Mouse (Mus musculus): ENCODE data around the gene Gpatch2.

Gpatch2 gene

DNA sequence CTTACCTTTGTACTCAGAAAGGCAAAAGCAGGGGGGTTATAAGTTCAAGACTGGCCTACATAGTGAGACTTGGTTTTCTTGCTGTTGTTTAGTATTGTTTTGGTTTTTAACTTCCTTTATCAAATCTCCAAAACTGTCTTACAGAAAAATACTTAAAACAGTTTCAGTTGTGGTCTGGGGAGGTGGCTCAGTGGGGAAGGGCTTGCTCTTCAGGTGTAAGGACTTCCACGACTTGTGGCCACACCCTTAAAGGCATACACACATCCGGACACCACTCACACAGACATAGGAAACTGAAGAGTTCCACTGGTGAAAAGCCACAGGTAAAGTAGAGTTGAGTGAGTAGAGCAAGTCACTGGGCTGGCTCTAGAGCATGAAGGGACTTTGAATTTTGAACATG is 93.2 kb downstream of the Gpatch2 start:
- no peak for DNase-seq (ENCODE audit: low spot score)

DNA sequence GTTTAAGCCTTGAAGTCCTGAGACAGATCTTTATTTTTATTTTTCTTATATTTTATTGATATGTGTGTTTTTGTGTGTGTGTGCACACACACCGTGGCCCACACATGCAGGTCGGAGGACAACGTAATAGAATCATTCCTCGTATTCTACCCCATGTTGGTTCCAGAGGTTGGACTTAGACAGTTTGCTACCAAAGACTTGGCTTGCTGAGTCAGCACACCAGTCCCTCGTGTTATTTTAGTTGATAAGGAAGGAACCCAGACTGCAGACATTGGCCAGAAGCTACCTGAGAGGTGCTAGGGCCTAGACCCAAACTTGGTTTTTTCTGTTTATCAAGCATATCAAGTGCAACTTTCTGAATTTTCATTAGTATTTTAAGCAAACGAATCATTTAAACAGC is 95.8 kb downstream of the Gpatch2 start:
- no peak for DNase-seq (ENCODE audit: low spot score)

DNA sequence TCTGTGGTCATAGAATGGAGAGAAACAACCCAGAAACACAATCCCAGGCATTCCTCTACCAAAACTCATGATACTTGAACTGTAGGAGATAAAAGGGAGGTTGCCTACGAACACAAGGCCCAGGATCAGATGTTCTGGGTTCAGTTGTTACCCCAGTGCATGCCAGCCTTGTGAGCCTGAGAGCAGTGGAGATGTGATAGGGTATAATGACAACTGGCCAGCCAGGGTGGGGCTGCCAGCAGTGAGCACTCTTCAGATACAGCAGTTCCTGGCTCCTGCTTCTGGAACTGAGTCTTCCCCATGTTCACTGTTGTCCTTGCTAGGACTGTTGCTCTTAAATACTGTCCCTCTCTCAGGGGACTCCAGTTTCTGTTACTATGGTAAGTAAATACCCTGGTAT is 98.0 kb downstream of the Gpatch2 start:
- DNase-seq (ENCODE audit: low spot score), result no peak

DNA sequence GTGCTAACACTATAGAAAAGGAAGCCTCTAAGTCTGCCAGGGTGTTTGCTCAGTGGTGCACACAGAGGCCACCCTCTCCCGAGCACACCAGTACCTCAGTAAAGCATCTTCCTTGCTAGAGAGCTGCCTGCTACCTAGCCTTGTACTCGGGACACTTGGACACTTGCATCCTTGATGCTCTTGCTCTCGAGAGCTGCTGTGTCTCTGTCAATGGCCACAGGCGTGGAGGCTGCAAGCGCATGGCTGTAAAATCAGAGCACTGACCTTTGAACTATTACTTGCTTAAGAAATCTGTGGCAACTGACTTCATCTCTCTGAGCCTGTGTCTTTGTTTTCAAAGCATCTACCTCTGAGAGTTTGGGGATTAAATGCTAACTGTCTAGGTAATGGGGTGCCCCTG is 98.5 kb downstream of the Gpatch2 start:
- no peak for DNase-seq (ENCODE audit: low spot score)

DNA sequence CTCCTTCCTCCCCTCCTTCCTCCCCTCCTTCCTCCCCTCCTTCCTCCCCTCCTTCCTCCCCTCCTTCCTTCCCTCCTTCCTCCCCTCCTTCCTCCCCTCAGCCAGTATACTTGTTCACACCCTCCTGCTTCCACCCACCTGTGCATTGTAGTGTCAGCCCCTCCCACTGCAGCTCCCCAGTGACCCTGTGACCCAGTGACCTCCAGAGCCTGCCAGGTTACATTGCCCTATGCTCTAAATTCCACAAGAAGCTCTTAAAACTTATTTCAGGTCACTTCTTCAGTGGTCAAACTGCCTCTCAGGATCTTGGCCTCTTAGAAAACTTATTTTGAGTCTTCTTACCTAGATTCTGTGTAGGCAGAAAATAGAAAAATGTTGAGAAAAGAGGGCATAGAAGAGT is 99.2 kb downstream of the Gpatch2 start:
- DNase-seq (ENCODE audit: low spot score), result no peak

DNA sequence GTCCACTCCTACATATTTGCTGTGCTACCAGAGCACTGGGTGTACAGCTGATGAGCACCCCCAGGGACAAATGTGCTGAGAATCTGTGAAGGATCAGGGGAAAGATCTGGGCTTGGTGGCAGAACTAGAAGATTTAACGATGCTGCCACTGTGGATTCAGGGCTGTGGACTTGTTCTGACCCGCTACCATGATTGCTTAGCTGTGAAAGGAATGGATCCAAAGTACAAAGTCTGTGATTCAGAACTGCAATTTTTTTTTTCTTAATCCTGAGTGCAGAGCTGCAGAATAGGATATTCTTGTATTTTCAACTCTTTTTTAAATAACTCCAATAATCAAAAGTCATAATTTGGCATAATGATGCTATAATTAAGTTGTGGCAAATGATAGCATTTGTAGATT is 100.5 kb downstream of the Gpatch2 start:
- no peak for DNase-seq (ENCODE audit: low spot score)

DNA sequence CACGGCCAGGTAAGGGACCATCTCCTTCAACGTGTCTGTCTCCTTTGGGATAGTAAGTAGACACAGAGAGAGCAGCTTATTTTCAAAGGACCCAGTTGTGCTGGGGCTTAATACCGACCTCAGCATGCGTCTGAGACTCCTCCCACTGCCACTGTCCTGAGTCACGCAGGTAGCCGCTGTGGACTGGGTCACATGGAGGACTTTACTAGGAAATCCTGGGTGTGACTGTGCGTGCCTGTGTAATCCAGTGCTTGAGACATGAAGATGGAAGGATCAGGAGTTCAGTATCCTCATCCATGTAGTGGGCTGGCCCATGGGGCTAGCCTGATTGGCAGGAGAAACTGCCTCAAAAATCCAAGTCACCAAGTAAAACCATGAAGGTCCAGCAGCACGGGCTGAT is 101.2 kb downstream of the Gpatch2 start:
- DNase-seq (ENCODE audit: low spot score), result no peak

DNA sequence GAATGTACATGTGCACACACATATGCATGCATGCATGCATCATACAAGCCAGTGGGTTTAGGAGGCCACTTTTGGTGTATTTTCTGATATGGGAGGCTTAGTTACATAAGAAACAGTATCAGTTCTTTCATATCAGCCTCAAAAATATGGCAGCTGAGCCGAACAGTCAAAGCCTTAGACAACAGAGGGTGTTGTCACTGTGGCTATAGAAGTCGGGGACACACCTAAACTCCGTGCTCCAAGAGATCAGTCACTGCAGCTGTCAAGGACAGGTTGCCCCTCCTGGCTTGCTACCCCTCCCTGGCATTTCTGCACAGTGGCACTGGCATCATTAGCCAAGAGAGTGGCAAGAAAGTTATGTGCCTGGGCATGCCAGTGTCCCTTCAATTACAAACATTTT is 106.5 kb downstream of the Gpatch2 start:
- no peak for DNase-seq (ENCODE audit: low spot score)

DNA sequence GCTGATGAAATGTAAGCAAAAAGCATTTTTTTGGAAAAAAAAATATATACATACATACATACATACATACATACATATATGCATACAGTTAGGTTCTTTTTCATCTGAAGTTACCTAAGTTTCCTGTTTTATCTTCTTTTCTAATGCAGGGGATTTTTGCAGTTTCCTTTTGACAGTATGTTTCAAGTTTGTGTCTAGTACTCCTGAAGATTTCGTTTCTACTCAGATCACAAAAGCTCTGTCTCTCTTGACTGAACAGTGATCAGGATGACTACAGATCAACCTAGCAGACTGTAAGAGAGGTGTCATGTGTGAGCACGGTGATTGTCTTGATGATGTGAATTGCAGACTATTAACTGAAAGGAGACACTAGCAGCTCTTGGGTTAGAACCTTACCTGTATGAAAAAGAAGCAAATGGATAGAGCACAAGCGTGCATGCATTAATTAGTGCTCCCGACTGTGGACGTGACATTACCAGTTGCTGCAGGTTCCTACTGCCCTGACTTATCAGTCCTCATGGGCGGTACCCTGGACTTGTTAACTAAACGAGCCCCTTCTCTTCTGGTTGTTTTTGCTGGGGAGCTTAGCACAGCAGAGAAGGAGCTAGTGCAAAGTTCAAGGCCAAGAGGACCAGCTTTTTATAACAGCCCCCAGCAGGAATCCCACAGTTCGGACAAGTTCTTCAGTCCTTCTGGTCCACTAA is 107.3 kb downstream of the Gpatch2 start:
- DNase-seq (ENCODE audit: low spot score), result no peak

DNA sequence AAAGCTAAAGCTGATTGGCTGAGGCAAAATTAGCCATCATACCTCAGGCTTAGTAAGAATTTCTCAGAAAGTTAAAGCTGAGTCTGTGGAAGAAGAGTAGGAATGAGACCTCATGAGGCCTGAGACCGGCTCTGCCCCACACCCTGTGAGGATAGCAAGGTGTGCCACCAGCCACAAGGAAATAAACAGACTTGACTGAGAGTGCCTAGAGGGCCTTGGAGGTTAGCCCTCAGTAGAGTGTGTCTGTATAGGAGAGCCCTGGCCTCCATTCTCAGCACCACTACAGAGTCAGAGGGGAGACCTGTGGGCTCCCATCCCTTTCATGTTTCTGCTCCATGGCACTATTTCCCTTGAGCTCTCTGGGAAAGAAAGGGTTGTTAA is 107.9 kb downstream of the Gpatch2 start:
- no peak for DNase-seq (ENCODE audit: low spot score)

DNA sequence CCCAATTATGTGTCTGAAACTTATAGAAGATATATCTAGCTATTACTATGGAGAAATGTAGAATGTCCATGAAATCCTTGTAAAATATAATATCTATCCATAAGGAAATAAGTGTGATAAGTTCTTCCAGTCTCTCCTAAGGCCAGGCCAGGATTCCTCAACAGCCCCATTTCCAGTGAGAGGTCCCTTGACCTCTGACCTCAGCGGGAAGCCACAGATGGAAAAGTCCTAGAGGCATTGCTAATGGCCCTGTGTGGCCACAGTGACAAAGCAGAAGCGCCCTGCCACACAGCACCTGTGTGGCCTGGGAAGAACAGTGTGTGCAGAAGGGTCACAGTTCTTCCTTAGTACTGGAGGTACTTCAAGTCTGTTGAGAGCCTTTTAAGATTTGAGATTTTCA is 127.2 kb downstream of the Gpatch2 start:
- DNase-seq (ENCODE audit: low spot score), result no peak

DNA sequence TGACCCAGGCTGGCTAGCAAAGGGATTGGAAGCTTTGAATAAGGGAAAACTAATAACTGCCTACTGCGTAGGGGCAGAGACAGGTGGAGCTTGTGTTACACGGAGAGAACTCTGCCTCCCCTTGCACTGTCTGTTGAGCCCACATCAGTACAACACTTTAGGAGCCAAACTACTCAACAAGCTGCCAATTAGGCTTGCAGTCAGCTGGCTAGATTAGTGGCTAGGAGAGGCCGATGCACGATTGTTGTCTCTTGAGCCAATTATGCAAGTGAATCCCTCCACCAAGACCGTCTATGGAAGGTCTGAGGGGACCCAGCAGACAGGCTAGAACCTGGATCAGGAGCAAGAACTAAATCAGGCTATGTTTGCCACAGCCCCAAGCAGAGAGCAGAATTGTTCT is 129.8 kb downstream of the Gpatch2 start:
- no peak for DNase-seq (ENCODE audit: low spot score)

DNA sequence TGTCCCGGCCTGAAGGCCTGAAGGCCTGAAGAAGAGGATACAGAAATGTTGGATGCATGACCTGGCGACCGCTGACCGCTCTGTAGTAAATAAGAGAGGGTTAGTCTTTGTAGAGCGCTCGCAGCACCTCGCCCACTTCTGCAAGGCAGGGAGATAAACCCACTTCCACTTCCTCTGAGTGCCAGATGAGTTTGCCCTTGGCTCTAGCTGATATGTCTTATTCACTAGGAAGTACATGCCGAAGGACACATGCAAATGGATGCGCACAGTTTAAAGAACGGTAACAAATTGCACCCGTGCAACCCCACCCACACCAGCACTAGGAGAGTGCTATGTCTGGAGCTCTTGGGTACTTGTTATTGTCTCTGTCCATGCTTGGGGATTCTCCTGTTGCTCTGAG is 131.6 kb downstream of the Gpatch2 start:
- no peak for DNase-seq (ENCODE audit: low spot score)

DNA sequence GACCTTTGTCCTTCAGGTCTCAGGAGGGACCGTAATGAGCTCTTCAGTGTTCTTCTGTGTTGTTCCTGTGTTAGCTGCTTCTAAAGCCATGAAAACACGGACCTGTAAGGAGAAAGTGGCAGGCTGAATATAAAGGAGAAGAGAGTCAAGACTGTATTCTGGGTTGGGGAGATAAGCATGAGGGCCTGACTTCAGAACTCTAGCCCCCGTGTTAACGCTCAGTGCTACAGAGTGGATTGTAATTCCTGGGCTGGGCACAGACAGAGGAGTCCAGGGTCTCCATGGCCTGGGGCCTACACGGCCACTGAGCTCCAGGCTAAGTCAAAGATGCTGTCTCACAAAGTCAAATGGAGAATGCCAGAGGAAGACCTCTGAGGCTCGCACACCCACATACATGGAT is 132.3 kb downstream of the Gpatch2 start:
- no peak for DNase-seq (ENCODE audit: low spot score)

DNA sequence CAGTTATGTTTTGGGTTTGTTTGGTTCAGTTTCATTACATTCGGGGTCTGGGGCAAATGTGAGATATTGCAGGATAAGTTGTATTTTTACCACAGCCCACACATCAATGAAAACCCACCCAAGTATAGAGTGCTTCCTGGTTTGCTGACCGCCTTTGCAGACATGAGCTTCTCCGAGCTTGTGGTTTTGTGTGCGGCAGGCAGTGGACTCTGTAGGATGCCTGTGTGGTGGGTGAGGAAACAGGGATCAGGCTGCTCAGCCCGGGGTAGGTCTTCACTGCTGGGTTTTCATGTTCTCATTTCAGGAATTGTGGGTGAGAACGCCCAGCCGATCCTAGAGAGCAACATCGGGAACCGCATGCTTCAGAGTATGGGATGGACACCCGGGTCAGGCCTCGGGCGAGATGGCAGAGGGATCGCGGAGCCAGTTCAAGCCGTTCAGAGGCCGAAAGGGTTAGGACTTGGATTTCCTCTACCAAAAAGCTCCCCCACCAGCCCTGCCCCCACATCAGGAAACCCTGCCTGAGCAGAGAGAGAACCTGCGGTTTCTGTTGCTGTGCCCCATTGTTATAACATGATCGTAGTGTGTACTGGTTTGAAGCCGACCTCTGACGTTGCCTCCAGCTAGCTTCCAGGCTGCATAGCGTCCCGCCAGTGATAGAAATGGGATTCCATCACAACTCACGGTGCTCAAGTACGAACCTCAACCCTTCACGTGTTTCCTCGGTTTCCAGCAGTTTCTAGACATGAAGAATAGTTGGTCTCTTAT is 132.9 kb downstream of the Gpatch2 start:
- DNase-seq (ENCODE audit: low spot score), result peak; percentile 8

DNA sequence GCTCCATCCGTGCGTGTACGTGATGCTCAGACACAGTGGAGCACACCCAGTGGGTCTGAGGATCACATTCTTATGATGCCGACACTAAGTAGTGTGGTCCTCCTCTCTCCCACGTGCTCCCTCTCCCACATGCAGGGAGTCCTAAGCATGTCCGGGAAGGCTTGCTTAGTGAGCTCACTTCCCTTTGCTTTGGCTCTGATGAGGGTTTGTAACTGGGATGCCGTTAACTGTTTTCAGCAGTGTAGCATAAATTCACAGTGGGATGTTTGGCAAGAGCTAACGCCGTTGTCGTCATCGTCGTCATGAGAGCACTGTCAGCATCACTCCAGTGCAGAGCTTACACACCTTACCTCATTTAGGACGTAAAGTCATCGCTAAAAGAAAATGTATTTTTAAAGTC is 133.6 kb downstream of the Gpatch2 start:
- DNase-seq (ENCODE audit: low spot score), result no peak

DNA sequence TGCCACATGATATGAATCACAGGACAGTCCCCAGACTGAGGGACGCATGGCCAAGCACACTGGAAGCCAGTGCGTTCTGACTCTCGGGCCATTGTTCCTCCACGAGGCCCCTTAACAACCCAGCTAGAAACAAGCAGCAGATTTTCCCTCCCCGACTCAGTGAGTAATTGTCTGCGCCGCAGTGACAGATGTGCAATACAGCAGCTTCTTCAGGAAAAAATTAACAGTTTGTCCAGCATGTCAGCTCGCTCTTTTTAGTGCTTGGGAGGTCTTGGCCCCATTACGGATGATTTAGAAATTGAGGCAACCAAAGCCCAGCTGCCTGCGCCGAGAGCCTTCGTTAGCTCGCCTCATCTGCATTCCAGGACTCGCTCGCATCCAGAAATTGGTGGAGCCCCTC is 140.9 kb downstream of the Gpatch2 start:
- no peak for DNase-seq (ENCODE audit: low spot score)

DNA sequence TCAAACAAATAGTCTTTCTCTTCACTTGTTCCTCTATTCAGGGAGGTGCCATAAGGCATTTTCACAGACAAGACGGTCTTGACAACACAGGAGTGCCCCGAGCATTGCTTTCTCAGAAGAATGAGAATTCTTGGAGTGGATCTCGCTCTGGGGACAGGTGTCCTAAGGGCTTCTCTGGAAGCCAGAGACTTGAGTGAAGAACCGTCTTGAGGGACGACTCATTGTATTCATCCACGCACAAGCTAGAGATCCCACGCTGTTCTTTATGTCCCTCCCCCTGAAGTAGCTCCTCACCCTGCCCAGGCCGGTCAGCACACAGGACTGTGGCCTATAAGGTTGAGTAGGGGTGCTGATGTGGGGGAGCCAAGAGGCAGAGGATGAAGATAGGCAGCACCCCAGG is 141.6 kb downstream of the Gpatch2 start:
- DNase-seq (ENCODE audit: low spot score), result no peak

DNA sequence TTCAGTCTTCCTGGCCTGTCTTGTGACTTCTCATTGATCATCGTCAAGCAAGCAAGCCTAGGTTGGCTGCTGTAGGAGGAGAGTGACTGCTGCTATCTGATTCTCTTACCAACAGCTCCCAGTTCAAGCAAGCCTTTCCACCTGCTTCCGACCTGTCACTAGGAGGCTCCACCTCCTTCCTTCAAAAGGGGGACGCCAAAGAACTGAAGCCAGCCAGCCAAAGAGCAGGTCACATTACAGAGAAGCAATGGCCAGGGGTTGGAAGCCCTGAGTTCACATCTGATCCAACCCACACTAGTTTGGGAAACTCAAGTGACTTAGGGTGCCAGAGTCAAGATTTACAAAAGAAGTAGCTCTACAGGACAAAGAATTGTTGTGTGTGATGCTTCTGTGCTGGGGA is 144.9 kb downstream of the Gpatch2 start:
- no peak for DNase-seq (ENCODE audit: low spot score)

DNA sequence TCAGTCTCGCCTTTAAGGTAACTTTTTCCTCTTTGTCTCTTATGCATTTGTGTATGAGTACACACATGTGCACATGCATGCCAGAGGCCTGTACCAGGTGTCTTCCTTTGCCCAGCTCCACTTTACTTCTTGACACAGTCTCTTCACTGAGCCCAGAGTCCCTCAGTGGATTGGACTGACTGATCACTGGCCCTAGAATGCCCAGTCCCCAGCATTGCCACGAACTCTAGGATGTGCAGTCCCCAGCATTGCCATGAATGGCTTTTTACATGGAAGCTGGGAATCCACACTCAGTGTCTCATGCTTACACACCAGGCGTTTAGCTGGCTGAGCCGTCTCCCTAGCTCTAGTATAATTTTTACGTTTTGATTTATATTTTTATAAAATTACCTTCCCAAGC is 147.2 kb downstream of the Gpatch2 start:
- no peak for DNase-seq (ENCODE audit: low spot score)

DNA sequence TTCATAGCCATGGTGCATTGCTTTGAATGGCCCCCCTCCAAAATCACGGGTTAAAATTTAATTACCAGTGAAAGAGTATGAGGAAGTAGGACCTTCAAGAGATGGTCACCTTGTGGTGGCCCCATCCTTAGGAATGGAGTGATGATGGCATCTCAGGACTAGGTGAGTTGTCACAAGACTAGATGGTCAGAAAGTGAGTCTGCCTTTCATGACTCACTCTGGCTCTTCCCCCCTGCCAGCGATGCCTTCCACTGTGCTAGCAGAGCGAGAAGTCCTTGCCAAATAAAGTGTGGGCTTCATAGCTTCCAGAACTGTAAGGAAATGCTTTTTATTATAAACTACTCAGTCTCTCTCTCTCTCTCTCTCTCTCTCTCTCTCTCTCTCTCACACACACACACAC is 150.1 kb downstream of the Gpatch2 start:
- no peak for DNase-seq (ENCODE audit: low spot score)

DNA sequence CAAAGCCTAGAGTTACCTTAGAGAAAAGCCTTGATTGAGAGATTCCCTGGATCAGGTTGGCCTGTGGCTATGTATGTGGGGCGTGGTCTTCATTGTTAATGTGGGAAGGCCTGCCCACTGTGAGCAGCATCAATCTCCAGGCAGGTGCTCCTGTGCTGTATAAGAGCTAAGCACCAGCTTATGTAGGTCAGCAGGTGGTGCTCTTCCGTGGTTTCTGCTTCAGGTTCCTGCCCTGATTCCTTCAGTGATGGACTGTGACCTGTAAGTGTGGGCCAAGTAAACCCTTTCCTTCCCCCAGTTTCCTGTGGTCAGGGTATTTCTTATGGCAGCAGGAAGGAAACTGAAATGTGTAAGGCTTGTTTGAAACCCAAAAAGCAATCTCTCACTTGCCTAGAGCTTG is 151.5 kb downstream of the Gpatch2 start:
- DNase-seq (ENCODE audit: low spot score), result no peak

DNA sequence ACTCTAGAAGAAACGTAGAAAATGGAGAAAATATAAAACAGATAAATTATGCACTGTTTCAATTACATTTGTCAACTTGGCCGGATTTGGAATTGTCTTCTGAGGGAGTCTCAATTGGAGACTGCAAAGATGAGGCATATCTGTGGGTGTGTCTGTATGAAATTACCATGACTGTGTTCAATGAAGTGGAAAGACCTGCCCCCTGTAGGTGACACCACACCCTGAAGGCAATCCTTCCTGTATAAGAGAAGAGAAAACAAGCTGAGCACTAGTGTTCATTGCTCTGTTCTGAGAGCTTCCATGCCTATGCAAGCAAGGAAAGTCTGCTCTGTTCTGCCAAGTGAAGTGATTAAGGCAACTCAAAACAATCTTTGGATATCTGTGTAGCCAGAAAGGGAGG is 153.7 kb downstream of the Gpatch2 start:
- DNase-seq (ENCODE audit: low spot score), result no peak

DNA sequence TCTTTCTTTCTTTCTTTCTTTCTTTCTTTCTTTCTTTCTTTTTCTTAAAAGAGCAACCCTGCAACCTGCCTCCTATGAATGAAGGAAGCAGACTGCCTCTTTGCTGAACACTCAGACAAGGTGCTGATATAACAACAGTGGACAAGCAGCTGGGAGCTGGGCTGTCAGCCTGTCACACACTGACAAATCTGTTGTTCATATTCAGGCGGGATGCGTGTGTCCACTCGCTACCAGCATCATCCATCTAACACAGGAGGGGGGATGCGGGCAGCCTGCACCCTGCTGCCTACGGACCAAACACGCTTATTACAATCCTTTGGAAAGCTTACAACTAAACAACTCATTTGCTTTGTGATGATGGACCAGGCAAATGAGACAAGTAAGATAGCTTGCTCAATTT is 158.2 kb downstream of the Gpatch2 start:
- DNase-seq (ENCODE audit: low spot score), result no peak

Data from spleen, adult 12 weeks (tissue).